Mouse (Mus musculus) liver, adult (tissue): ENCODE results near the gene Klhl25.

Experiments used
- GATA4 ChIP-seq: IDR thresholded peaks from 2 replicates; pipeline ENCODE4 v1.6.1; 2014; ENCODE audit warnings: mild to moderate bottlenecking, low read length; ENCODE audit not compliant: insufficient replicate concordance

Klhl25 gene

GRCm38 (mm10) chr7:75910035-75910651, 62.0 kb downstream of the Klhl25 start:
- no peak for TF ChIP-seq GATA4

- TF ChIP-seq GATA4 = no peak
These were observed 62.5 kb downstream of the Klhl25 start for GRCm38 (mm10) chr7:75910652-75911035.

GRCm38 (mm10) chr7:75913952-75914351, 65.8 kb downstream of the Klhl25 start:
- TF ChIP-seq GATA4 = no peak

GRCm38 (mm10) chr7:75917662-75918061, 69.6 kb downstream of the Klhl25 start:
- no peak for TF ChIP-seq GATA4
